Mouse (Mus musculus) stomach, postnatal 0 days (tissue): ENCODE data around the gene D430042O09Rik.

Experiments used
- CTCF ChIP-seq: IDR thresholded peaks from 2 replicates; pipeline ENCODE4 v1.5.1; 2016; ENCODE audit warnings: antibody characterized with exemption, low read depth, mild to moderate bottlenecking, moderate library complexity
- EP300 ChIP-seq: optimal IDR thresholded peaks from 2 replicates; pipeline ENCODE3; 2016; ENCODE audit warnings: antibody characterized with exemption

GRCm38 (mm10) chr7:125790039-125790438 is 82.4 kb downstream of the D430042O09Rik start:
- TF ChIP-seq CTCF (no peak), EP300 (no peak)
